Mouse (Mus musculus) erythroblast, adult 5-6 weeks (primary cell): ENCODE measurements around the gene Lce1d. TPM values are rescaled to one million over a fixed set of nuclear protein-coding genes. Genes with fewer than 3 reads are reported as not detected.

ENCODE experiments used
- ATAC-seq: replicated peaks from 2 replicates; pipeline ENCODE4 v1.8.0; 2016; ENCODE audit warnings: moderate number of reproducible peaks, mild to moderate bottlenecking, moderate TSS enrichment, inconsistent platforms; ENCODE audit not compliant: poor library complexity, low FRiP score, severe bottlenecking
- total RNA-seq, 2 experiments: library from RNA; stranded (forward) in 1 of 2; stranded (reverse) in 1 of 2; fragments of 150-400 nt in 1 of 2; fragments of 200-764, 138-1000 nt in 1 of 2; gene quantifications; 2 replicates each; pipeline versions ENCODE4 v1.2.3 to v1.2.4; 2015 to 2017; ENCODE audit warnings: low replicate concordance in 2 of 2

Lce1d gene
- not detected in 2 replicates for total RNA-seq (2015; ENCODE audit: low replicate concordance)
- not detected in 2 replicates for total RNA-seq (2017; ENCODE audit: low replicate concordance)

- ATAC-seq = no peak
These were observed at the start of gene Lce1d for GRCm38 (mm10) chr3:92687110-92687509. Lce1d (minus strand) TSS chr3:92687210.

- no peak for ATAC-seq
These were observed 35.6 kb upstream of the Lce1d start for GRCm38 (mm10) chr3:92722631-92723030.

GRCm38 (mm10) chr3:92720250-92720649, 33.2 kb upstream of the Lce1d start, which contains the start of gene Lce1f:
Lce1f (minus strand) TSS chr3:92720350.
- no peak for ATAC-seq

GRCm38 (mm10) chr3:92715122-92715521, 28.1 kb upstream of the Lce1d start:
- ATAC-seq = no peak

GRCm38 (mm10) chr3:92708974-92709373, 22.0 kb upstream of the Lce1d start, which contains the start of gene Lce1e:
Lce1e (minus strand) TSS chr3:92709074.
- no peak for ATAC-seq

- no peak for ATAC-seq
These were observed 7.6 kb upstream of the Lce1d start for GRCm38 (mm10) chr3:92694613-92695012.

- no peak for ATAC-seq
These were observed 4.7 kb upstream of the Lce1d start for GRCm38 (mm10) chr3:92691688-92692087.

GRCm38 (mm10) chr3:92689154-92689553, 2.1 kb upstream of the Lce1d start:
- peak; percentile 95 for ATAC-seq

GRCm38 (mm10) chr3:92678947-92679346, 8.1 kb downstream of the Lce1d start, which contains the start of gene Lce1c:
Lce1c (plus strand) TSS chr3:92679247.
- no peak for ATAC-seq

GRCm38 (mm10) chr3:92670215-92670614, 16.8 kb downstream of the Lce1d start, which contains the start of gene Lce1a2:
Lce1a2 (minus strand) TSS chr3:92670315.
- no peak for ATAC-seq

- no peak for ATAC-seq
These were observed 30.2 kb downstream of the Lce1d start, which contains the start of gene Lce1b for GRCm38 (mm10) chr3:92656826-92657225. Lce1b (minus strand) TSS chr3:92656926.

- ATAC-seq = no peak
These were observed 38.8 kb downstream of the Lce1d start, which contains the start of gene Lce1a1 for GRCm38 (mm10) chr3:92648207-92648606. Lce1a1 (minus strand) TSS chr3:92648307.

GRCm38 (mm10) chr3:92639854-92640253, 47.2 kb downstream of the Lce1d start:
- ATAC-seq = no peak

GRCm38 (mm10) chr3:92638653-92638991, 48.4 kb downstream of the Lce1d start:
- ATAC-seq = no peak

- no peak for ATAC-seq
These were observed 49.0 kb downstream of the Lce1d start for GRCm38 (mm10) chr3:92637745-92638652.

Other genes with a start within 250 kb of the Lce1d start
- gene Sprr1b, start 248.4 kb downstream of the Lce1d start, total RNA-seq (2015; ENCODE audit: low replicate concordance) = not detected in 2 replicates
- not detected in 2 replicates for gene Sprr1b, start 248.4 kb downstream of the Lce1d start, total RNA-seq (2017; ENCODE audit: low replicate concordance)
- gene Sprr3, start 228.5 kb downstream of the Lce1d start, total RNA-seq (2015; ENCODE audit: low replicate concordance) = not detected in 2 replicates
- not detected in 2 replicates for gene Sprr3, start 228.5 kb downstream of the Lce1d start, total RNA-seq (2017; ENCODE audit: low replicate concordance)
- gene Sprr1a, start 201.3 kb downstream of the Lce1d start, total RNA-seq (2015; ENCODE audit: low replicate concordance) = not detected in 2 replicates
- not detected in 2 replicates for gene Sprr1a, start 201.3 kb downstream of the Lce1d start, total RNA-seq (2017; ENCODE audit: low replicate concordance)
- not detected in 2 replicates for gene Sprr4, start 186.7 kb downstream of the Lce1d start, total RNA-seq (2015; ENCODE audit: low replicate concordance)
- not detected in 2 replicates for gene Sprr4, start 186.7 kb downstream of the Lce1d start, total RNA-seq (2017; ENCODE audit: low replicate concordance)
- gene 2310046K23Rik, start 152.7 kb downstream of the Lce1d start, total RNA-seq (2015; ENCODE audit: low replicate concordance) = not detected in 2 replicates
- gene 2310046K23Rik, start 152.7 kb downstream of the Lce1d start, total RNA-seq (2017; ENCODE audit: low replicate concordance) = not detected in 2 replicates
- 1.0 TPM in 1 of 2 replicates, not detected in the other for gene Ivl, start 113.5 kb downstream of the Lce1d start, total RNA-seq (2015; ENCODE audit: low replicate concordance)
- 0.56 TPM in 1 of 2 replicates, not detected in the other for gene Ivl, start 113.5 kb downstream of the Lce1d start, total RNA-seq (2017; ENCODE audit: low replicate concordance)
- gene Smcp, start 98.2 kb downstream of the Lce1d start, total RNA-seq (2015; ENCODE audit: low replicate concordance) = not detected in 2 replicates
- gene Smcp, start 98.2 kb downstream of the Lce1d start, total RNA-seq (2017; ENCODE audit: low replicate concordance) = not detected in 2 replicates
- gene 2210017I01Rik, start 79.7 kb downstream of the Lce1d start, total RNA-seq (2015; ENCODE audit: low replicate concordance) = not detected in 2 replicates
- not detected in 2 replicates for gene 2210017I01Rik, start 79.7 kb downstream of the Lce1d start, total RNA-seq (2017; ENCODE audit: low replicate concordance)
- gene Lce6a, start 65.5 kb downstream of the Lce1d start, total RNA-seq (2015; ENCODE audit: low replicate concordance) = not detected in 2 replicates
- not detected in 2 replicates for gene Lce6a, start 65.5 kb downstream of the Lce1d start, total RNA-seq (2017; ENCODE audit: low replicate concordance)
- not detected in 2 replicates for gene Lce1a1, start 38.9 kb downstream of the Lce1d start, total RNA-seq (2015; ENCODE audit: low replicate concordance)
- not detected in 2 replicates for gene Lce1a1, start 38.9 kb downstream of the Lce1d start, total RNA-seq (2017; ENCODE audit: low replicate concordance)
- not detected in 2 replicates for gene Lce1b, start 30.3 kb downstream of the Lce1d start, total RNA-seq (2015; ENCODE audit: low replicate concordance)
- not detected in 2 replicates for gene Lce1b, start 30.3 kb downstream of the Lce1d start, total RNA-seq (2017; ENCODE audit: low replicate concordance)
- not detected in 2 replicates for gene Lce1a2, start 16.9 kb downstream of the Lce1d start, total RNA-seq (2015; ENCODE audit: low replicate concordance)
- gene Lce1a2, start 16.9 kb downstream of the Lce1d start, total RNA-seq (2017; ENCODE audit: low replicate concordance) = not detected in 2 replicates
- gene Lce1c, start 8.0 kb downstream of the Lce1d start, total RNA-seq (2015; ENCODE audit: low replicate concordance) = not detected in 2 replicates
- not detected in 2 replicates for gene Lce1c, start 8.0 kb downstream of the Lce1d start, total RNA-seq (2017; ENCODE audit: low replicate concordance)
- gene Lce1e, start 21.9 kb upstream of the Lce1d start, total RNA-seq (2015; ENCODE audit: low replicate concordance) = not detected in 2 replicates
- not detected in 2 replicates for gene Lce1e, start 21.9 kb upstream of the Lce1d start, total RNA-seq (2017; ENCODE audit: low replicate concordance)
- not detected in 2 replicates for gene Lce1f, start 33.1 kb upstream of the Lce1d start, total RNA-seq (2015; ENCODE audit: low replicate concordance)
- not detected in 2 replicates for gene Lce1f, start 33.1 kb upstream of the Lce1d start, total RNA-seq (2017; ENCODE audit: low replicate concordance)
- not detected in 2 replicates for gene Gm38119, start 51.9 kb upstream of the Lce1d start, total RNA-seq (2015; ENCODE audit: low replicate concordance)
- gene Gm38119, start 51.9 kb upstream of the Lce1d start, total RNA-seq (2017; ENCODE audit: low replicate concordance) = not detected in 2 replicates
- gene Lce1g, start 65.1 kb upstream of the Lce1d start, total RNA-seq (2015; ENCODE audit: low replicate concordance) = not detected in 2 replicates
- not detected in 2 replicates for gene Lce1g, start 65.1 kb upstream of the Lce1d start, total RNA-seq (2017; ENCODE audit: low replicate concordance)
- not detected in 2 replicates for gene Lce1h, start 77.9 kb upstream of the Lce1d start, total RNA-seq (2015; ENCODE audit: low replicate concordance)
- not detected in 2 replicates for gene Lce1h, start 77.9 kb upstream of the Lce1d start, total RNA-seq (2017; ENCODE audit: low replicate concordance)
- not detected in 2 replicates for gene Lce1i, start 91.7 kb upstream of the Lce1d start, total RNA-seq (2015; ENCODE audit: low replicate concordance)
- gene Lce1i, start 91.7 kb upstream of the Lce1d start, total RNA-seq (2017; ENCODE audit: low replicate concordance) = not detected in 2 replicates
- not detected in 2 replicates for gene Lce1j, start 103.3 kb upstream of the Lce1d start, total RNA-seq (2015; ENCODE audit: low replicate concordance)
- gene Lce1j, start 103.3 kb upstream of the Lce1d start, total RNA-seq (2017; ENCODE audit: low replicate concordance) = not detected in 2 replicates
- not detected in 2 replicates for gene Lce1k, start 120.7 kb upstream of the Lce1d start, total RNA-seq (2015; ENCODE audit: low replicate concordance)
- gene Lce1k, start 120.7 kb upstream of the Lce1d start, total RNA-seq (2017; ENCODE audit: low replicate concordance) = not detected in 2 replicates
- gene Kprp, start 140.0 kb upstream of the Lce1d start, total RNA-seq (2015; ENCODE audit: low replicate concordance) = not detected in 2 replicates
- gene Kprp, start 140.0 kb upstream of the Lce1d start, total RNA-seq (2017; ENCODE audit: low replicate concordance) = not detected in 2 replicates
- gene Lce1l, start 164.1 kb upstream of the Lce1d start, total RNA-seq (2015; ENCODE audit: low replicate concordance) = not detected in 2 replicates
- gene Lce1l, start 164.1 kb upstream of the Lce1d start, total RNA-seq (2017; ENCODE audit: low replicate concordance) = not detected in 2 replicates
- not detected in 2 replicates for gene 2310050C09Rik, start 183.0 kb upstream of the Lce1d start, total RNA-seq (2015; ENCODE audit: low replicate concordance)
- gene 2310050C09Rik, start 183.0 kb upstream of the Lce1d start, total RNA-seq (2017; ENCODE audit: low replicate concordance) = not detected in 2 replicates
- not detected in 2 replicates for gene Lce3a, start 239.0 kb upstream of the Lce1d start, total RNA-seq (2015; ENCODE audit: low replicate concordance)
- gene Lce3a, start 239.0 kb upstream of the Lce1d start, total RNA-seq (2017; ENCODE audit: low replicate concordance) = not detected in 2 replicates
- not detected in 2 replicates for gene Lce3b, start 245.8 kb upstream of the Lce1d start, total RNA-seq (2015; ENCODE audit: low replicate concordance)
- not detected in 2 replicates for gene Lce3b, start 245.8 kb upstream of the Lce1d start, total RNA-seq (2017; ENCODE audit: low replicate concordance)